12 mouse cellular contexts compared by ENCODE assay signal in the genomic region with DNA sequence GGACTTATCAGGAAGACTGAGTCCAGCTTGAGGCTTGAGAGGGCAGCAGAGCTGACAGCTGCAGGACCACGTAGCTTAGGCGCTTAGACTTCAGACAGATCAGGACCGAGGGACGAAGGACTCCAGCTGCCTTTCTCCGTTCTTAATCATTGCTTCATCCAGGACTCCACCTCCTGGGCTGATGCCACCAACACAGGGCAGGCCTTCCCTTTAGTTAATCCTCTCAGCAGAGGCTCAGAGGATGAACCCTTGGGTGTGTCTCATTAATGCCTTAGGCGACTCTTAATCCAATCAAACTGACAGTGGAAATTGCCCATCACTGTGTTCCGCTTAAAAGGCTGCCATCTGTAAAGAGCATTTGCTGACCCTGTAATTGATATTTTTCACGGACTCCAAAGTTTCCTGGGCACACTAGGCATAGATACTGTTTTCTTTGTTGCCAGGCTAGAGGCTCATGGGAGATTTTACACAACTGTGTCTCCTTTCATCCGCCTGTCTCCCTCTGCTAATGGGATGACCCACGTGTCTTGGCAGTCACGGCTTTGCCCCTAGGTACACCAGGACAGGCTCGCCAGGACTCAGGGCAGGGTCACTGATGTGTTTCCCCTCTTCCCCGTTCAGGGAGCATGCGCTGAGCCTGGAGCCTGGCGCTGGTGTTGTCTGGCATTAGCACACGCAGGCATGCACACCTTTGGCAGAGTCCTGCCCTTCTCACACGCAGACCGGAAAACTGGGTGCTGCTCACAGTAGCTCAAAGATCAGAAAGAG. TPM values are rescaled to one million over a fixed set of nuclear protein-coding genes. Genes with fewer than 3 reads are reported as not detected.
DNase-seq lines count a peak whose midpoint lies in the region; TF ChIP-seq lines count a peak whose summit lies in the region.
"Had no signal": no experiment of that assay in that cellular context is flagged by ENCODE, and none has a peak within 500 bp of the region (broad histone marks: within the 10 kb centered on the region; RNA-seq: fewer than 3 reads in every experiment).

No protein-coding gene starts in this region.

- no peak overlapping the region for H3K4me3 ChIP-seq in layer of hippocampus, adult 2 months
- H3K4me3 ChIP-seq in left cerebral cortex, adult 2 months, result no peak overlapping the region
- H3K4me3 ChIP-seq: embryonic facial prominence, embryonic 13.5 days; forebrain, embryonic 15.5 days; intestine, embryonic 15.5 days had no signal

- H3K27ac ChIP-seq in layer of hippocampus, adult 2 months, result peak overlapping the region; percentile 36; the same call in 1 of the 2 replicates
- no peak overlapping the region; the same call in 1 of the 2 replicates for H3K27ac ChIP-seq in left cerebral cortex, adult 2 months
- H3K27ac ChIP-seq: embryonic facial prominence, embryonic 13.5 days; forebrain, embryonic 15.5 days; intestine, embryonic 15.5 days; liver, embryonic 14.5 days had no signal

- intact Hi-C loops in gastrocnemius, postnatal 36 days (cut with DNase I), result no loop called here
- intact Hi-C loops in left cerebral cortex, adult 2 months (cut with DNase I), result no loop called here

- no peak for DNase-seq in layer of hippocampus, adult 2 months (ENCODE audit: low spot score in 2 of 2)
- DNase-seq in layer of hippocampus, postnatal 14 days (ENCODE audit: low spot score in 2 of 2), result no peak
- peak; percentile 45 for DNase-seq in gastrocnemius, adult 18-20 months (ENCODE audit: low spot score)
- peak; percentile 23 to 29 for DNase-seq in gastrocnemius, postnatal 36 days
- DNase-seq in lung, postnatal 4 days, result peak; percentile 50 to 86
- DNase-seq in cerebellum, postnatal 14 days, result no peak
- no peak for DNase-seq in adrenal gland, adult (ENCODE audit: inconsistent age in 2 of 2, low spot score in 1 of 2)
- no peak for DNase-seq in left cerebral cortex, adult 2 months (ENCODE audit: extremely low spot score in 1 of 2, low spot score in 2 of 2)

- TF ChIP-seq CTCF in layer of hippocampus, adult 2 months (conservative IDR thresholded peaks at IDR 0.05), result no peak
- no peak for TF ChIP-seq CTCF in left cerebral cortex, adult 2 months (IDR thresholded peaks at IDR 0.05)

RNA-seq across cellular contexts. Expression of gene Dync1h1, which starts 44.2 kb away (rescaled TPM):
- total RNA-seq in layer of hippocampus, adult 2 months (2021), result 100 to 1,000 TPM; 280 to 298 TPM
- total RNA-seq in layer of hippocampus, postnatal 14 days (2021), result 100 to 1,000 TPM; 301 to 319 TPM
- total RNA-seq in gastrocnemius, adult 18-20 months (2021), result 10 to 100 TPM; 64.3 to 70.9 TPM
- 10 to 100 TPM; 60.4 to 63.9 TPM for total RNA-seq in gastrocnemius, postnatal 36 days (2021)
- total RNA-seq in left cerebral cortex, adult 2 months (2021), result 100 to 1,000 TPM; 324 to 346 TPM

Comparison
In these comparisons a context has a peak if more than half of its experiments do, and no peak if none do; other contexts are left out.
1. DNase-seq: peak in gastrocnemius, adult 18-20 months (single experiment), gastrocnemius, postnatal 36 days (2 of 2) and lung, postnatal 4 days (2 of 2); none in layer of hippocampus, adult 2 months (0 of 2), layer of hippocampus, postnatal 14 days (0 of 2), cerebellum, postnatal 14 days (0 of 2), adrenal gland, adult (0 of 2) and left cerebral cortex, adult 2 months (0 of 2).